Mouse (Mus musculus): ENCODE data around the gene Tenm4.

DNA sequence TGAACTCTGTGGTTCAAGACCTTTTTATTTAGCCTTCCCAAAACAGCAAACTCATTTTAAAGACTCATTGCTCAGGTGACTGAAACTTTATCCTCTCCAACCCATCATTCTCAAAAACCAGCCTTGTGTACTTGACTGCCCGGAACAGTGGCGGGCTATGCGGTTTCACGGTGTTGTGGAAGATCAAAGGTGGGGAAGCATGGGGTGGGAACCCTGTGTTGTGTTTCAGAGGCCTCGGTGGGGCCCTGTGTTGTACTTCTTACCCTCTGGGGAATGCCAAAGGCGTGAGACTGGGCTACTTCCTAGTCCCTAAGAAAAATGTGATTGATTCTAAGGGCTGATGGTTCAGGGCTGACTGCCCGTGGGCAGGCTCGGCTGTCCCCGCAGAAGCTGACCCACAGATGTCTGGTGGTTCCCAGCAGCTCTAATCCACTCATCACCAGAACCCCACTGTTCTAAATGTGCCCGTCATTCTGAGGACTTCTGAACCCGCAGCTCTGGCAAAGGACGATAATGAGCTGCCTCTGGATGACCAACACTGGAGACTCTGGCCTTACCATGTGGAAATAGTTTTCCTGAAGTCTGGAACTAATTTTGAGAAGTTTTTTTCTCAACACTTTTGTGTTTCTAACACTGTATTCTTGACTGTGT lies 739.4 kb downstream of the Tenm4 start:
- TF ChIP-seq CTCF (IDR thresholded peaks at IDR 0.05) (no peak), EP300 (IDR thresholded peaks at IDR 0.05) (no peak)

Data from lung, postnatal 0 days (tissue).